Mouse (Mus musculus) neural tube, embryonic 12.5 days (tissue): ENCODE data around the gene Cxcl16. TPM values are rescaled to one million over a fixed set of nuclear protein-coding genes. Genes with fewer than 3 reads are reported as not detected.
"Not testable (repeated sequence)": the region's sequence is repeated elsewhere in the genome, so short reads cannot be mapped to it uniquely, and the experiment has no call there.

Experiments
- ATAC-seq: fragments of 200-750 bp; cut with Nextera tagmentation; 2 replicates; pipeline ENCODE4 v1.8.0; 2017; ENCODE audit warnings: low read depth, mild to moderate bottlenecking, moderate TSS enrichment, moderate library complexity; ENCODE audit not compliant: low FRiP score
- H3K27ac ChIP-seq: fragments of 300-500 bp; sonication (generic); 2 replicates; pipeline ENCODE4 v1.5.1; 2016
- H3K27me3 ChIP-seq: fragments of 300-500 bp; sonication (generic); replicated peaks from 2 replicates; pipeline ENCODE4 v1.6.1; 2016; ENCODE audit warnings: mild to moderate bottlenecking
- H3K36me3 ChIP-seq: fragments of 300-500 bp; sonication (generic); 2 replicates; pipeline ENCODE4 v1.6.1; 2016; ENCODE audit warnings: mild to moderate bottlenecking
- H3K4me1 ChIP-seq: fragments of 300-500 bp; sonication (generic); 2 replicates; pipeline ENCODE4 v1.6.1; 2016
- H3K4me2 ChIP-seq: fragments of 300-500 bp; sonication (generic); replicated peaks from 2 replicates; pipeline ENCODE4 v1.6.1; 2016; ENCODE audit warnings: mild to moderate bottlenecking
- H3K4me3 ChIP-seq: fragments of 300-500 bp; sonication (generic); 2 replicates; pipeline ENCODE4 v1.5.1; 2016
- H3K9ac ChIP-seq: fragments of 300-500 bp; sonication (generic); 2 replicates; pipeline ENCODE4 v1.6.1; 2016; ENCODE audit warnings: mild to moderate bottlenecking
- H3K9me3 ChIP-seq: fragments of 300-500 bp; sonication (generic); 2 replicates; pipeline ENCODE4 v1.6.1; 2016; ENCODE audit warnings: mild to moderate bottlenecking
- WGBS: fragments of 180-500 bp; shearing (Covaris S2); methylation state at CpG from one replicate; pipeline ENCODE4 v1.1.7; 2016; 5-methylcytosine and 5-hydroxymethylcytosine counted together
- microRNA-seq: library from miRNA; unstranded; fragments of <30 nt; microRNA quantifications from one replicate; pipeline ENCODE4, GENCODE M21; 2017
- polyA plus RNA-seq: library from polyadenylated mRNA; unstranded; fragments of >200 nt; fragmentation: Nextera tagmentation; extraction: Ambion mirVana; gene quantifications from 2 replicates; pipeline ENCODE4 v1.2.1, GENCODE M21; 2016

The Cxcl16 gene
- polyA plus RNA-seq, 1 experiment from 2014 or later, result 3.9 TPM

DNA sequence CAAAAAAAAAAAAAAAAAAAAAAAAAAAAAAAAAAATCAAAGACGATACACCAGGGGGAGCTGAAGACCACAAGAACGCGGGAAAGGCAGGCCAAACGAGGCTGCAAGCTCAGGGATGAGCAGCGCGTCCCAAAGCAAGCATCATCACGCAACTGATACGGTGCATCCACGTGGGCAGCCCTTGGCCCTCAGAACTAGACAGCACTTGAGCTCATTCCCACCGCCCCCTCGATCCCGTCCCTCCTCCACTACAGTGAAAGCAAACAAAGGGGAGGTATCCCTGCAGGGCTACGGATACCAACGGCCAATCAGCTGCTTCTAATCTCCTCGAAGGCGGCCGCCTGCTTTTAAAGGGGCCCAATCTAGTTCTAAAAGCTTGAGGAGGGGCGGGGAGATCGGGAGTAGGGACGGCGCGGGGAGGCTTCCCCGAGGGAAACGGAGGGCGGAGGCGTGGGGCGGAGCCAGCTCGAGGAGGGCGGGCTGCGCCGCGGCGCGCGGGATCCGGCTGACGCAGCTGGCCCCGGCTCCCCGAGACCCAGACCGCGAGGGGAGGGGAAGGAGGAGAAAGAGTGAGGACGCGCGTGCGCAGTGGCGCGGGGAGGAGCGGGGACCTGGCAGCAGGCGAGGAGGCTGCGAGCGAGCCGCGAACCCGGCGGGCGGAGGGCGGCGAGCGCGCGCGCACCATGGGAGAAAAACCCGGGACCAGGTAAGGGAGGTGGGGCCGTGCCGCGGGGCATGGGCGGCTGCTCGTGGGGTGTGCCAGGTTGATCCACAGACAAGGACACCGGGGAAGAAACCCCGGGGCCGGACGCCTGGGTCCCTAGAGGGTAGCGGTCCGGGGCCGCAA, 27.5 kb downstream of the Cxcl16 start, which contains the start of gene Arrb2:
Gene Arrb2 (plus strand): TSS at position 588 of the 847 bp plus-strand sequence.
- Histone ChIP-seq H3K36me3 (peaks cover 15% of the 10 kb centered on the region), H3K4me1 (peaks cover 22% of the 10 kb centered on the region), H3K27ac (peak within 1 kb of the TSS; percentile 71), H3K27me3 (no peaks in the 10 kb centered on the region), H3K4me2 (peak within 1 kb of the TSS; percentile 74), H3K9me3 (no peaks in the 10 kb centered on the region), H3K9ac (peak within 1 kb of the TSS; percentile 64), H3K4me3 (peak within 1 kb of the TSS; percentile 75)
- peak; percentile 92 for ATAC-seq
- under 1% methylated on average over 75 of the region's 75 CpGs for WGBS

- no peak overlapping the region for H3K9ac ChIP-seq
Observed at GRCm38 (mm10) chr11:70431574-70431973, 28.2 kb downstream of the Cxcl16 start.

GRCm38 (mm10) chr11:70426598-70426997, 33.2 kb downstream of the Cxcl16 start:
- H3K9ac ChIP-seq, H3K27me3 ChIP-seq, H3K4me2 ChIP-seq, H3K36me3 ChIP-seq, ATAC-seq, H3K27ac ChIP-seq, H3K4me3 ChIP-seq, H3K4me1 ChIP-seq, H3K9me3 ChIP-seq: not testable (repeated sequence)
- WGBS, result 75% methylated on average over 6 of the region's 6 CpGs

More at GRCm38 (mm10) chr11:70431574-70431973, 28.2 kb downstream of the Cxcl16 start:
- 32% methylated on average over 5 of the region's 5 CpGs for WGBS
- Histone ChIP-seq H3K9me3 (no peaks in the 10 kb centered on the region), H3K4me1 (peaks cover 22% of the 10 kb centered on the region), H3K27ac (no peak overlapping the region), H3K27me3 (no peaks in the 10 kb centered on the region), H3K36me3 (peaks cover 8% of the 10 kb centered on the region), H3K4me3 (no peak overlapping the region), H3K4me2 (peak overlapping the region; percentile 74)
- ATAC-seq, result no peak

DNA sequence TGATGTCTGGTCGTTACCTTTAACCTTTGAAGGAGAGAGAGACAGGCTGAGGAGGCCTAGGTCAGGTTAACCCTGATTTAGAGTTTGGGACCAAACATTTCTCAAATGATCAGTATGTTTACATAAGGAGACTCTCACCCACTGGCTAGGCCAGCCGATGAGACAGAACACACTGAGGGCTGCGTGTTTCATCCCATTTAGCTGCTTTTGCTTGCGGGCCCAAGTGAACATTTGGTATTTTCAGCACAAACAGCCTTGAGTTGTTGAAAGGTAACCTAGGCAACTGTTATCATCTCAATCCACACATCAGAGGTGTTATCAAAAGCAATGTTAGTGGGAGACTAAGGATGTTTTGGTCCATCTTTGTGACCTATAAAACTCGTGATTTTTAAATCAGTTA, 40.3 kb downstream of the Cxcl16 start:
- no peaks in the 10 kb centered on the region for H3K9me3 ChIP-seq
- H3K27ac ChIP-seq, result no peak overlapping the region
- H3K4me1 ChIP-seq, result no peaks in the 10 kb centered on the region
- no peak overlapping the region for H3K4me2 ChIP-seq
- no peak overlapping the region for H3K9ac ChIP-seq
- H3K4me3 ChIP-seq, result no peak overlapping the region
- no peaks in the 10 kb centered on the region for H3K36me3 ChIP-seq
- WGBS, result 74% methylated on average over 5 of the region's 5 CpGs
- no peak for ATAC-seq
- no peaks in the 10 kb centered on the region for H3K27me3 ChIP-seq

DNA sequence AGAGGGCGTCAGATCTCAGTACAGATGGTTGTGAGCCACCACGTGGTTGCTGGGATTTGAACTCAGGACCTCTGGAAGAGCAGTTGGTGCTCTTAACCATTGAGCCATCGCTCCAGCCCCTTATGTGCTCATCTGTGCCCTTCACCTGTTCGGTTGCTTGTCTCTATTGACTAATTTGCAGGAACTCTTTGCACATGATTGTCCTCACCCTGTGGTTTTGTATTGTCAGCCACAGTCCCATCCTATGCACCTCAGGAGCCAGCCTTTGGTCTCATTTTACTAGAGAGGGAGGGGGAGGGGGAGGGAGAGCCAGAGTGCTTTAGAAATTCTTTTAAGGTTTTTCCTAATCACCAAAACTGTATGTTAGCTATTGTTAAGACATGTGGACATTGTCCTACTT, 41.6 kb downstream of the Cxcl16 start:
- 67% methylated on average over 4 of the region's 4 CpGs for WGBS
- Histone ChIP-seq H3K4me2 (no peak overlapping the region), H3K36me3 (no peaks in the 10 kb centered on the region), H3K4me1 (no peaks in the 10 kb centered on the region), H3K9ac (no peak overlapping the region), H3K27ac (no peak overlapping the region), H3K27me3 (no peaks in the 10 kb centered on the region), H3K9me3 (no peaks in the 10 kb centered on the region), H3K4me3 (no peak overlapping the region)
- no peak for ATAC-seq

- Histone ChIP-seq H3K9me3 (no peaks in the 10 kb centered on the region), H3K27ac (no peak overlapping the region), H3K4me3 (no peak overlapping the region), H3K4me1 (peaks cover 3% of the 10 kb centered on the region), H3K36me3 (no peaks in the 10 kb centered on the region), H3K4me2 (no peak overlapping the region), H3K27me3 (no peaks in the 10 kb centered on the region), H3K9ac (no peak overlapping the region)
- 8% methylated on average over 3 of the region's 3 CpGs for WGBS
- no peak for ATAC-seq
Observed at GRCm38 (mm10) chr11:70413961-70414360, 45.8 kb downstream of the Cxcl16 start.

DNA sequence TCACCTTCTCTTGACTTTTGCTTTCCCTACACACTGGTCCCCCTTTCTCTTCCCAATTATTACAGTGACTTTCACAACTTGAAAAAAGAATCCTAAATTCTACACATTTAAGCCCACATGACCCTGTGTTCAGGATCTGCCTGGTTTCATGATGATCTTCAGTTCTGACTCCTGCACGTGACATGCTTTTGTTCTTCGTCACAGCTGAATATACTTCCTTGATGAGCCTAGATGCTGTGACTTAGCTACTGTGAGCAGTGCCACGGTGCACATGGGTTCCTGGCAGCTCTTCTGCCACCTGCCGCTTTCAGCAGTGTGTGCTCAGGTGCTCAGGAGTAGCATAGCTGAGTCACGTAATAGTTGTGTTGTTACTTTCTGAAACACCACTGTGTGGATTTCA, 47.2 kb downstream of the Cxcl16 start:
- no peak overlapping the region for H3K4me2 ChIP-seq
- H3K4me3 ChIP-seq, result no peak overlapping the region
- H3K27me3 ChIP-seq, result no peaks in the 10 kb centered on the region
- H3K9me3 ChIP-seq, result no peaks in the 10 kb centered on the region
- peaks cover 15% of the 10 kb centered on the region for H3K4me1 ChIP-seq
- 78% methylated on average over 5 of the region's 5 CpGs for WGBS
- no peak overlapping the region for H3K9ac ChIP-seq
- no peak overlapping the region for H3K27ac ChIP-seq
- no peaks in the 10 kb centered on the region for H3K36me3 ChIP-seq
- no peak for ATAC-seq

DNA sequence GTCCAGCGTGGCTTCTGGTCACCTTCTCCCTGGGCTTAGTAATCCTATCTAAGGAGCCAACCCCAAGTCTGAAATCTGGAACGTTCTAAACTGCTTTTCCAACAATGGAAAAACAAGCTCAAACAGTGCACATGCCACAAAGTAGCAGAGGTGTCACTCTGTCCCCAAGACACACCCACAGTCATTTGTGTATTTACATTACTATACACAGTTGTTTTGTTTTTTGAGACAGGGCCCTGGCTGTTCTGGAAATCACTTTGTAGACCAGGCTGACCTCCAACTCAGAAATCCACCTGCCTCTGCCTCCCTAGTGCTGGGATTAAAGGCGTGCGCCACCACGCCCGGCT, 49.5 kb downstream of the Cxcl16 start:
- H3K9ac ChIP-seq, result peak overlapping the region; percentile 98; the same call in 1 of the 2 replicates
- 63% methylated on average over 6 of the region's 6 CpGs for WGBS
- H3K4me2 ChIP-seq, result peak overlapping the region; percentile 86
- H3K4me3 ChIP-seq, result peak overlapping the region; percentile 97
- no peaks in the 10 kb centered on the region for H3K27me3 ChIP-seq
- H3K36me3 ChIP-seq, result peaks cover 4% of the 10 kb centered on the region
- H3K9me3 ChIP-seq, result no peaks in the 10 kb centered on the region
- 0 out of 2 replicates have a peak, but pooled peaks have one; percentile 4 for ATAC-seq
- no peak overlapping the region for H3K27ac ChIP-seq
- H3K4me1 ChIP-seq, result peaks cover 15% of the 10 kb centered on the region

DNA sequence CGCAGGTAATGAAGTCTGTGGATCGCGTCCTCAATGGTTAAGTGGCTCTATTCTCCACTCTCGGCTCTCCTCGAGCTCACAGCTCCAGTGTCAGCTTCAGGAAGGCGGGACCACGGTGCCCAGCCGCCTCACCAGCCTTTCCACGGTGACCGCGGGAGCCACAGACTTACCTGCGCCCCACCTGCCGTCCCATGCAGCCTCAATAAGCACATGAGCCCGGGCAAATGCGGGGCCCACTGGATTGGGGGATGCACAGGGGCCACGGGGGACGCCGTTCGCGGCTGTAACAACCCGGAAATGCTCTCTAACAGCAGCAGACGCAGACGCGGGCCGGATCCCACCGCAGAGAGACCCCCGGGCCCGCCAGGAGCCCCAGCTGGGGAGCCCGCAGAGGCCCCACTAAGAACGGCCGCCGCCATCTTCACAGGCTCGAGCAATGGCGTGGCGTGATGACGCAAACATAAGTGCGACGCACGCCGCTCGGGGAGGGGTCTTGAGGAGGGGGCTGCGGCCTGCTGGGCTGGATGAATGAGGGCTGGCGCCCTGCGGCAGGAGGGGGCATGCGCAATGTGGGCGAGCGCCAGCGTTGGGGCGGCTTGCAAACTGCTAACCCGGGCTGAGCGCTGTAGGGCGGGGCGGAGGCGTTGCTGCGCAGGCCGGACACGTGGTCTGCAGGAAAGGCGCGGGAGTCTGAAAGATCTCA, 50.0 kb downstream of the Cxcl16 start, which contains the start of gene Pelp1:
Gene Pelp1 (minus strand): TSS at position 438 of the 703 bp plus-strand sequence.
- Histone ChIP-seq H3K9me3 (no peaks in the 10 kb centered on the region), H3K9ac (peak within 1 kb of the TSS; percentile 98), H3K4me2 (peak within 1 kb of the TSS; percentile 86), H3K27me3 (no peaks in the 10 kb centered on the region), H3K27ac (0 out of 2 replicates have a peak within 1 kb of the TSS, but pooled peaks have one; percentile 20), H3K4me3 (peak within 1 kb of the TSS; percentile 97), H3K36me3 (peaks cover 7% of the 10 kb centered on the region), H3K4me1 (peaks cover 15% of the 10 kb centered on the region)
- ATAC-seq, result peak; percentile 96
- WGBS, result under 1% methylated on average over 59 of the region's 59 CpGs

Small RNA genes within 50 kb of the gene (microRNA-seq; reads per million reads assigned to microRNA genes)
- 0.66 reads per million for gene Mir7115

Other genes starting within 250 kb of the Cxcl16 start
- gene Slc16a11, start 247.2 kb downstream of the Cxcl16 start, polyA plus RNA-seq, result 1.7 and 3.3 TPM in 2 replicates
- 13.6 and 16.3 TPM in 2 replicates for gene Slc16a13, start 238.9 kb downstream of the Cxcl16 start, polyA plus RNA-seq
- gene Bcl6b, start 230.2 kb downstream of the Cxcl16 start, polyA plus RNA-seq, result 6.9 TPM in 2 replicates
- gene 0610010K14Rik, start 222.1 kb downstream of the Cxcl16 start, polyA plus RNA-seq, result 169 and 183 TPM in 2 replicates
- gene Gm21988, start 220.2 kb downstream of the Cxcl16 start, polyA plus RNA-seq, result 14.4 and 15.2 TPM in 2 replicates
- gene Rnasek, start 220.1 kb downstream of the Cxcl16 start, polyA plus RNA-seq, result 231 and 245 TPM in 2 replicates
- gene Alox12, start 204.6 kb downstream of the Cxcl16 start, polyA plus RNA-seq, result 2.8 and 3.0 TPM in 2 replicates
- not detected in 2 replicates for gene Alox12e, start 137.4 kb downstream of the Cxcl16 start, polyA plus RNA-seq
- gene Alox15, start 108.0 kb downstream of the Cxcl16 start, polyA plus RNA-seq, result 0.13 TPM in 1 of 2 replicates, not detected in the other
- gene Pelp1, start 50.0 kb downstream of the Cxcl16 start, polyA plus RNA-seq, result 37.6 and 38.2 TPM in 2 replicates
- gene Arrb2, start 27.3 kb downstream of the Cxcl16 start, polyA plus RNA-seq, result 36.0 and 36.4 TPM in 2 replicates
- gene Med11, start 8.1 kb downstream of the Cxcl16 start, polyA plus RNA-seq, result 35.8 and 38.8 TPM in 2 replicates
- gene Zmynd15, start 551 bp downstream of the Cxcl16 start, polyA plus RNA-seq, result 0.34 and 0.63 TPM in 2 replicates
- gene Tm4sf5, start 45.3 kb upstream of the Cxcl16 start, polyA plus RNA-seq, result not detected in 2 replicates
- gene Vmo1, start 54.6 kb upstream of the Cxcl16 start, polyA plus RNA-seq, result not detected in 2 replicates
- gene Gltpd2, start 59.2 kb upstream of the Cxcl16 start, polyA plus RNA-seq, result 0.22 and 0.42 TPM in 2 replicates
- gene Psmb6, start 65.4 kb upstream of the Cxcl16 start, polyA plus RNA-seq, result 779 and 832 TPM in 2 replicates
- not detected in 2 replicates for gene Gm40193, start 73.0 kb upstream of the Cxcl16 start, polyA plus RNA-seq
- gene Pld2, start 80.1 kb upstream of the Cxcl16 start, polyA plus RNA-seq, result 4.7 and 5.8 TPM in 2 replicates
- gene Mink1, start 102.9 kb upstream of the Cxcl16 start, polyA plus RNA-seq, result 15.8 and 16.6 TPM in 2 replicates
- gene 4930544D05Rik, start 155.9 kb upstream of the Cxcl16 start, polyA plus RNA-seq, result not detected in 2 replicates
- gene Chrne, start 159.2 kb upstream of the Cxcl16 start, polyA plus RNA-seq, result not detected in 2 replicates
- 0.26 and 0.49 TPM in 2 replicates for gene Gp1ba, start 179.1 kb upstream of the Cxcl16 start, polyA plus RNA-seq
- 91.0 and 101 TPM in 2 replicates for gene Rnf167, start 187.3 kb upstream of the Cxcl16 start, polyA plus RNA-seq
- gene Slc25a11, start 187.5 kb upstream of the Cxcl16 start, polyA plus RNA-seq, result 152 TPM in 2 replicates
- gene Pfn1, start 194.7 kb upstream of the Cxcl16 start, polyA plus RNA-seq, result 1,155 and 1,157 TPM in 2 replicates
- gene Eno3, start 197.2 kb upstream of the Cxcl16 start, polyA plus RNA-seq, result 19.3 and 20.1 TPM in 2 replicates
- gene Spag7, start 209.4 kb upstream of the Cxcl16 start, polyA plus RNA-seq, result 154 and 158 TPM in 2 replicates
- 15.2 and 16.7 TPM in 2 replicates for gene Camta2, start 228.1 kb upstream of the Cxcl16 start, polyA plus RNA-seq
- gene Inca1, start 240.2 kb upstream of the Cxcl16 start, polyA plus RNA-seq, result 0.71 and 0.86 TPM in 2 replicates
- gene Kif1c, start 240.6 kb upstream of the Cxcl16 start, polyA plus RNA-seq, result 2.3 and 2.8 TPM in 2 replicates